Mouse (Mus musculus) hindbrain, embryonic 11.5 days (tissue): ENCODE measurements around the gene Lmo3. TPM values are rescaled to one million over a fixed set of nuclear protein-coding genes. Genes with fewer than 3 reads are reported as not detected.
A peak's percentile ranks its signal among the peaks of the same experiment; 100 is the strongest.

Source experiments
- ATAC-seq: fragments of 200-750 bp; cut with Nextera tagmentation; 2 replicates; pipeline ENCODE4 v1.8.0; 2017; ENCODE audit warnings: mild to moderate bottlenecking, moderate TSS enrichment, moderate library complexity; ENCODE audit not compliant: low FRiP score
- DNase-seq: peaks from one replicate; pipeline ENCODE4 v3.0.0-alpha.2; 2015; ENCODE audit warnings: low spot score
- H3K27ac ChIP-seq: fragments of 300-500 bp; sonication (generic); 2 replicates; pipeline ENCODE4 v1.5.1; 2014; ENCODE audit warnings: mild to moderate bottlenecking, low read depth, low read length
- H3K27me3 ChIP-seq: fragments of 300-500 bp; sonication (generic); 2 replicates; pipeline ENCODE4 v1.6.1; 2014; ENCODE audit warnings: mild to moderate bottlenecking, low read length, moderate library complexity, mixed read lengths; ENCODE audit not compliant: control insufficient read depth, insufficient read depth
- H3K36me3 ChIP-seq: fragments of 300-500 bp; sonication (generic); 2 replicates; pipeline ENCODE4 v1.6.1; 2014; ENCODE audit warnings: mild to moderate bottlenecking, low read length, moderate library complexity, mixed read lengths; ENCODE audit not compliant: control insufficient read depth, insufficient read depth
- H3K4me1 ChIP-seq: fragments of 300-500 bp; sonication (generic); replicated peaks from 2 replicates; pipeline ENCODE4 v1.6.1; 2014; ENCODE audit warnings: low read length, mixed read lengths; ENCODE audit not compliant: control insufficient read depth, insufficient read depth
- H3K4me2 ChIP-seq: fragments of 300-500 bp; sonication (generic); replicated peaks from 2 replicates; pipeline ENCODE4 v1.6.1; 2014; ENCODE audit warnings: mild to moderate bottlenecking, low read depth, low read length
- H3K4me3 ChIP-seq: fragments of 300-500 bp; sonication (generic); 2 replicates; pipeline ENCODE4 v1.5.1; 2014; ENCODE audit warnings: low read depth, low read length
- H3K9ac ChIP-seq: fragments of 300-500 bp; sonication (generic); 2 replicates; pipeline ENCODE4 v1.6.1; 2014; ENCODE audit warnings: low read depth, low read length
- H3K9me3 ChIP-seq: fragments of 300-500 bp; sonication (generic); 2 replicates; pipeline ENCODE4 v1.6.1; 2016; ENCODE audit warnings: low read length; ENCODE audit not compliant: control insufficient read depth
- WGBS: fragments of 180-500 bp; shearing (Covaris S2); extraction: QIAGEN DNeasy Blood & Tissue Kit; methylation state at CpG from one replicate; pipeline ENCODE4 v1.1.7; 2014; 5-methylcytosine and 5-hydroxymethylcytosine counted together
- polyA plus RNA-seq: library from polyadenylated mRNA; unstranded; fragments of >200 nt; fragmentation: Nextera tagmentation; extraction: Ambion mirVana; gene quantifications from 2 replicates; pipeline ENCODE4 v1.2.1, GENCODE M21; 2014

The Lmo3 gene
- polyA plus RNA-seq, 1 experiment from 2014 or later = 13.1 TPM

- Histone ChIP-seq H3K27me3 (no peaks in the 10 kb centered on the region), H3K4me2 (peak overlapping the region; percentile 68), H3K36me3 (no peaks in the 10 kb centered on the region), H3K4me3 (peak overlapping the region; percentile 40), H3K27ac (peak overlapping the region; percentile 70), H3K4me1 (0 out of 2 replicates have a peak, but pooled peaks cover 3% of the 10 kb centered on the region), H3K9ac (peak overlapping the region; percentile 7; the same call in 1 of the 2 replicates), H3K9me3 (no peaks in the 10 kb centered on the region)
- peak; percentile 53; the same call in 1 of the 2 replicates for ATAC-seq
- WGBS = 0% methylated on average over 3 of the region's 3 CpGs
- peak; percentile 53 for DNase-seq
Observed at GRCm38 (mm10) chr6:138420536-138420891, 161.3 kb downstream of the Lmo3 start.

DNA sequence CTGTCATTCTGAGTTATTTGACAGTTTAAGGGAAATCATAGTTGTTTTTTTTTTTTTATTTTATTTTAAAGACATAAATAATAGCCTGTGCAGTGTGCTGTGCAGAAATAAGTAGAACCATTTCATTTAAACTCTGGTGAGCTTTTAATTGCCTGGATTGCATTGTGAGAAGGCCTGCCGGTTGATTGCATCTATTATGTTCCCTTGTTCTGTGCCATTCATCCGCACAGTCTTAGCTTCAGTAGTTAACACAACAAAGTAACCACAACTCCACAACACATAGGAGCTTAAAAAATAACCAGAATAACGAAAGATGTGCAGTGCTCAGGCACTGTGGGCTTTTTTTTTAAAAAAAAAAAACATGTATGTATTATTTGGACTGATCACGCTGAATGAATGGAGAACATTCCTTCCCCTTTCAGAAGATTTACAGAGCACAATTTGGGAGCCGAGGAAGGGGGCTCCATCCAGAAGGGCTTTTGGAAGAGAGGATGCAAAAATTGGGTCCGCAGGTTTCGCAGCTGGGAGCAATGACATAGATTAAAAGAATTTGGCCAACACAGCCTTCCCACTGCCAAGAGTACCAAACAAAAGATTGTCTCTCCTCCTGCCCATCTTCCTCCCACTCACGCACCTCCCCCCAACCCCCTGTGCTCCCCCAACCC, 161.8 kb downstream of the Lmo3 start:
- H3K27me3 ChIP-seq = no peaks in the 10 kb centered on the region

DNA sequence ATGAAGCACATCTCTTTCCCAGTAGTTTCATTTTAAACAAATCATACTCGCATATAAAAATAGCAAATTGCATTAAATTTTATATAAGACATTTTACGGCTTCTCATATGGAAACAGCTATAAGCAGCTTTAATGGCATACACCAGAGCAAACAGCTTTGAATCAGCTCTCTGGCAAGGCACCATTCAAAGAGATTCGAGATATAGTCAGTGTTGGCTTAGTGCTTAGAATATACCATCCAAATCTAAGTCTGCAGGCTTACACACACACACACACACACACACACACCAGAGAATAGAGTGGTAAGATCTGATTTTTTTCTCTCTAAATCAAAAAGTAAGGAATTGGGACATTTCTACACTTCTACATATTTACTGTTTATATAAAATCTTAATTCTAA, 169.7 kb downstream of the Lmo3 start:
- 87% methylated on average over 3 of the region's 3 CpGs for WGBS

More for the DNA sequence above, 161.8 kb downstream of the Lmo3 start:
- 24% methylated on average over 8 of the region's 8 CpGs for WGBS
- peak; percentile 55 for ATAC-seq
- H3K27ac ChIP-seq = peak overlapping the region; percentile 70
- no peaks in the 10 kb centered on the region for H3K9me3 ChIP-seq
- peak overlapping the region; percentile 7; the same call in 1 of the 2 replicates for H3K9ac ChIP-seq
- peak overlapping the region; percentile 40 for H3K4me3 ChIP-seq
- 0 out of 2 replicates have a peak, but pooled peaks cover 3% of the 10 kb centered on the region for H3K4me1 ChIP-seq
- H3K4me2 ChIP-seq = peak overlapping the region; percentile 68
- peak; percentile 31 for DNase-seq
- no peaks in the 10 kb centered on the region for H3K36me3 ChIP-seq

GRCm38 (mm10) chr6:138402031-138402430, 179.7 kb downstream of the Lmo3 start:
- H3K9me3 ChIP-seq = no peaks in the 10 kb centered on the region
- 87% methylated on average over 6 of the region's 6 CpGs for WGBS

More for the DNA sequence above, 169.7 kb downstream of the Lmo3 start:
- no peak for ATAC-seq
- Histone ChIP-seq H3K4me1 (no peaks in the 10 kb centered on the region), H3K36me3 (no peaks in the 10 kb centered on the region), H3K9me3 (no peaks in the 10 kb centered on the region), H3K4me2 (no peak overlapping the region), H3K27me3 (no peaks in the 10 kb centered on the region), H3K4me3 (no peak overlapping the region), H3K9ac (no peak overlapping the region), H3K27ac (no peak overlapping the region)
- no peak for DNase-seq

DNA sequence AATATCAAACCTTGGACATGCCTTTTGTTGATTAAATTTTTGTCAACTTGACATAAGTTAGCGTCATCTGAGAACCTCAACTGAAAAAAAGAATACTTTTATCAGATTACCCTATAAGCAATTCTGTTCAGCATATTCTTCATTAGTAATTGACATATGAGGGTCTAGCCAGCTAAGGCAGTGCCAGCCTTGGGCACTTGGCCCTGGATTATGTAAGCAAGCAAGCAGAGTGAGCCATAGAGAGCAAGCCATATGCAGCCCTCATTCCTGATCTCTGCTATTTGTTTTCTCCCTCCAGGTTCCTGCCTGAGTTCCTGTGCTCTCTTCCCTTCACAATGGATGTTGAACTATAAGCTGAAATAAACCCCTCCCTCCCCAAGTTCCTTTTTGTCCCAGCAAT, 182.9 kb downstream of the Lmo3 start:
- Histone ChIP-seq H3K9me3 (no peaks in the 10 kb centered on the region), H3K4me3 (no peak overlapping the region), H3K4me2 (no peak overlapping the region), H3K27ac (no peak overlapping the region), H3K27me3 (no peaks in the 10 kb centered on the region), H3K9ac (no peak overlapping the region), H3K36me3 (no peaks in the 10 kb centered on the region), H3K4me1 (no peaks in the 10 kb centered on the region)
- WGBS = 96% methylated on average over 1 of the region's 1 CpGs
- DNase-seq (no peak), ATAC-seq (no peak)

More at GRCm38 (mm10) chr6:138402031-138402430, 179.7 kb downstream of the Lmo3 start:
- no peaks in the 10 kb centered on the region for H3K27me3 ChIP-seq
- H3K9ac ChIP-seq = no peak overlapping the region
- ATAC-seq (no peak), DNase-seq (no peak)
- H3K27ac ChIP-seq = no peak overlapping the region
- H3K4me2 ChIP-seq = no peak overlapping the region
- H3K4me1 ChIP-seq = no peaks in the 10 kb centered on the region
- no peaks in the 10 kb centered on the region for H3K36me3 ChIP-seq
- no peak overlapping the region for H3K4me3 ChIP-seq

GRCm38 (mm10) chr6:138391085-138391484, 190.7 kb downstream of the Lmo3 start:
- no peaks in the 10 kb centered on the region for H3K27me3 ChIP-seq
- no peak overlapping the region for H3K4me2 ChIP-seq
- no peaks in the 10 kb centered on the region for H3K9me3 ChIP-seq
- H3K36me3 ChIP-seq = no peaks in the 10 kb centered on the region
- DNase-seq (no peak), ATAC-seq (no peak)
- H3K4me1 ChIP-seq = no peaks in the 10 kb centered on the region
- no peak overlapping the region for H3K27ac ChIP-seq
- H3K9ac ChIP-seq = no peak overlapping the region
- no peak overlapping the region for H3K4me3 ChIP-seq
- WGBS = 66% methylated on average over 5 of the region's 5 CpGs

GRCm38 (mm10) chr6:138388168-138388936, 193.4 kb downstream of the Lmo3 start:
- DNase-seq = peak; percentile 38
- no peaks in the 10 kb centered on the region for H3K4me1 ChIP-seq
- peak; percentile 66 for ATAC-seq
- 72% methylated on average over 18 of the region's 18 CpGs for WGBS
- H3K36me3 ChIP-seq = no peaks in the 10 kb centered on the region
- H3K9me3 ChIP-seq = no peaks in the 10 kb centered on the region
- H3K4me2 ChIP-seq = no peak overlapping the region
- no peaks in the 10 kb centered on the region for H3K27me3 ChIP-seq
- no peak overlapping the region for H3K27ac ChIP-seq
- H3K9ac ChIP-seq = no peak overlapping the region
- no peak overlapping the region for H3K4me3 ChIP-seq

- Histone ChIP-seq H3K4me2 (no peak overlapping the region), H3K36me3 (no peaks in the 10 kb centered on the region), H3K9me3 (no peaks in the 10 kb centered on the region), H3K27me3 (no peaks in the 10 kb centered on the region), H3K9ac (no peak overlapping the region), H3K4me1 (no peaks in the 10 kb centered on the region), H3K4me3 (no peak overlapping the region), H3K27ac (no peak overlapping the region)
- ATAC-seq (no peak), DNase-seq (no peak)
- 97% methylated on average over 1 of the region's 1 CpGs for WGBS
Observed at GRCm38 (mm10) chr6:138383208-138383607, 198.6 kb downstream of the Lmo3 start.
